Mouse (Mus musculus) kidney, adult 2 months (tissue): ENCODE data around the gene Pcgf1. TPM values are rescaled to one million over a fixed set of nuclear protein-coding genes. Genes with fewer than 3 reads are reported as not detected.
A peak's percentile ranks its signal among the peaks of the same experiment; 100 is the strongest.

Source experiments
- DNase-seq: peaks from one replicate; pipeline ENCODE4 v3.0.0; 2021
- H3K27ac ChIP-seq: fragments of 200-500 bp; 2 replicates; pipeline ENCODE4 v1.5.1; 2012; ENCODE audit warnings: low read depth, low read length, control low read depth, inconsistent platforms; ENCODE audit not compliant: insufficient read depth
- H3K27me3 ChIP-seq: fragments of 200-500 bp; replicated peaks from 2 replicates; pipeline ENCODE4 v1.6.1; 2012; ENCODE audit warnings: mild to moderate bottlenecking, moderate library complexity, low read length, inconsistent platforms; ENCODE audit not compliant: control insufficient read depth, insufficient read depth
- H3K36me3 ChIP-seq: fragments of 200-500 bp; 2 replicates; pipeline ENCODE4 v1.6.1; 2012; ENCODE audit warnings: mild to moderate bottlenecking, moderate library complexity, low read length, inconsistent platforms; ENCODE audit not compliant: control insufficient read depth, insufficient read depth
- H3K4me1 ChIP-seq: fragments of 200-500 bp; 2 replicates; pipeline ENCODE4 v1.6.1; 2011; ENCODE audit warnings: low read length; ENCODE audit not compliant: control insufficient read depth, insufficient read depth
- H3K4me3 ChIP-seq: fragments of 200-500 bp; 2 replicates; pipeline ENCODE4 v1.5.1; 2011; ENCODE audit warnings: mild to moderate bottlenecking, low read depth, low read length, control low read depth; ENCODE audit not compliant: insufficient read depth
- CTCF ChIP-seq: fragments of 200-500 bp; conservative IDR thresholded peaks from 2 replicates; pipeline ENCODE4 v1.5.1; 2011; ENCODE audit warnings: low read depth, mild to moderate bottlenecking, control low read depth, low read length, moderate library complexity, mixed read lengths; ENCODE audit not compliant: insufficient read depth, insufficient read length
- POLR2A ChIP-seq: fragments of 200-500 bp; IDR thresholded peaks from one replicate; pipeline ENCODE4 v1.6.1; 2011; ENCODE audit warnings: low read depth, low read length, control low read depth
- WGBS: fragments of 180-500 bp; shearing (Covaris S2); methylation state at CpG from one replicate; pipeline ENCODE4 v1.1.7; 2018; 5-methylcytosine and 5-hydroxymethylcytosine counted together
- polyA plus RNA-seq: library from polyadenylated mRNA; depleted of rRNA; stranded (reverse); fragments of >200 nt; gene quantifications from 2 replicates; pipeline ENCODE4 v1.2.3, GENCODE M21; 2012

The Pcgf1 gene
- polyA plus RNA-seq, 1 experiment, result 18.6 TPM

GRCm38 (mm10) chr6:83115011-83115671, 37.5 kb downstream of the Pcgf1 start, which contains the start of gene Mogs:
Gene Mogs (plus strand): TSS chr6:83115496.
- peak; percentile 86 for TF ChIP-seq POLR2A
- peak; percentile 47 for TF ChIP-seq CTCF
- peaks cover 13% of the 10 kb centered on the region; the same call in 1 of the 2 replicates for H3K4me1 ChIP-seq
- H3K27ac ChIP-seq, result peak within 1 kb of the TSS; percentile 93
- no peaks in the 10 kb centered on the region for H3K36me3 ChIP-seq
- DNase-seq, result peak; percentile 97
- 1% methylated on average over 58 of the region's 58 CpGs for WGBS
- H3K4me3 ChIP-seq, result peak within 1 kb of the TSS; percentile 97
- no peaks in the 10 kb centered on the region for H3K27me3 ChIP-seq

GRCm38 (mm10) chr6:83115682-83116372, 38.2 kb downstream of the Pcgf1 start:
- 1% methylated on average over 48 of the region's 48 CpGs for WGBS
- Histone ChIP-seq H3K4me3 (peak overlapping the region; percentile 97), H3K36me3 (no peaks in the 10 kb centered on the region), H3K27ac (no peak overlapping the region), H3K27me3 (no peaks in the 10 kb centered on the region), H3K4me1 (peaks cover 13% of the 10 kb centered on the region; the same call in 1 of the 2 replicates)
- no peak for DNase-seq
- TF ChIP-seq POLR2A (no peak), CTCF (no peak)

GRCm38 (mm10) chr6:83116373-83117164, 38.9 kb downstream of the Pcgf1 start:
- no peak overlapping the region for H3K27ac ChIP-seq
- TF ChIP-seq POLR2A, result no peak
- TF ChIP-seq CTCF, result no peak

GRCm38 (mm10) chr6:83117165-83117438, 39.4 kb downstream of the Pcgf1 start:
- H3K4me3 ChIP-seq, result no peak overlapping the region
- no peak overlapping the region for H3K27ac ChIP-seq
- no peak for DNase-seq
- H3K27me3 ChIP-seq, result no peaks in the 10 kb centered on the region
- 83% methylated on average over 4 of the region's 4 CpGs for WGBS
- no peaks in the 10 kb centered on the region for H3K36me3 ChIP-seq
- TF ChIP-seq POLR2A (no peak), CTCF (no peak)
- peaks cover 13% of the 10 kb centered on the region; the same call in 1 of the 2 replicates for H3K4me1 ChIP-seq

More at GRCm38 (mm10) chr6:83116373-83117164, 38.9 kb downstream of the Pcgf1 start:
- 72% methylated on average over 11 of the region's 11 CpGs for WGBS
- Histone ChIP-seq H3K36me3 (no peaks in the 10 kb centered on the region), H3K4me1 (peaks cover 13% of the 10 kb centered on the region; the same call in 1 of the 2 replicates), H3K4me3 (peak overlapping the region; percentile 97; the same call in 1 of the 2 replicates), H3K27me3 (no peaks in the 10 kb centered on the region)
- DNase-seq, result no peak

- H3K4me3 ChIP-seq, result no peak overlapping the region
- no peak for TF ChIP-seq CTCF
- no peak for TF ChIP-seq POLR2A
- 90% methylated on average over 13 of the region's 13 CpGs for WGBS
These were observed 39.9 kb downstream of the Pcgf1 start for GRCm38 (mm10) chr6:83117616-83118015.

GRCm38 (mm10) chr6:83118369-83118768, 40.7 kb downstream of the Pcgf1 start:
- DNase-seq, result no peak
- Histone ChIP-seq H3K27me3 (no peaks in the 10 kb centered on the region), H3K4me3 (no peak overlapping the region), H3K36me3 (no peaks in the 10 kb centered on the region), H3K27ac (no peak overlapping the region), H3K4me1 (peaks cover 13% of the 10 kb centered on the region; the same call in 1 of the 2 replicates)
- TF ChIP-seq CTCF, result no peak
- TF ChIP-seq POLR2A, result no peak
- 79% methylated on average over 11 of the region's 11 CpGs for WGBS

More at GRCm38 (mm10) chr6:83117616-83118015, 39.9 kb downstream of the Pcgf1 start:
- no peak for DNase-seq
- H3K27me3 ChIP-seq, result no peaks in the 10 kb centered on the region
- H3K27ac ChIP-seq, result no peak overlapping the region
- H3K4me1 ChIP-seq, result peaks cover 13% of the 10 kb centered on the region; the same call in 1 of the 2 replicates
- H3K36me3 ChIP-seq, result no peaks in the 10 kb centered on the region
